Mouse (Mus musculus) ES-Bruce4 (cell line): Measurements from ENCODE around the gene Sumo3. TPM values are rescaled to one million over a fixed set of nuclear protein-coding genes. Genes with fewer than 3 reads are reported as not detected.

Experiments
- H3K27ac ChIP-seq: 2 replicates; pipeline ENCODE4 v1.5.1; 2012; ENCODE audit warnings: low read length, inconsistent platforms; ENCODE audit not compliant: insufficient read depth
- H3K27me3 ChIP-seq: 2 replicates; pipeline ENCODE4 v1.6.1; 2012; ENCODE audit warnings: mild to moderate bottlenecking, low read length, inconsistent platforms; ENCODE audit not compliant: control insufficient read depth, poor library complexity, insufficient read depth, severe bottlenecking
- H3K36me3 ChIP-seq: 2 replicates; pipeline ENCODE4 v1.6.1; 2012; ENCODE audit warnings: inconsistent platforms, mild to moderate bottlenecking, low read length, moderate library complexity; ENCODE audit not compliant: control insufficient read depth, poor library complexity, insufficient read depth, severe bottlenecking
- H3K4me1 ChIP-seq: one replicate; pipeline ENCODE4 v1.8.1; 2011; ENCODE audit warnings: low read length; ENCODE audit not compliant: control insufficient read depth, insufficient read depth
- H3K4me3 ChIP-seq: 2 replicates; pipeline ENCODE4 v1.5.1; 2011; ENCODE audit warnings: low read depth, mild to moderate bottlenecking, low read length
- H3K9ac ChIP-seq: 2 replicates; pipeline ENCODE4 v1.6.1; 2012; ENCODE audit warnings: low read depth, mild to moderate bottlenecking, inconsistent platforms; ENCODE audit not compliant: poor library complexity, severe bottlenecking
- H3K9me3 ChIP-seq: replicated peaks from 2 replicates; pipeline ENCODE4 v1.6.1; 2012; ENCODE audit warnings: mild to moderate bottlenecking, low read length, inconsistent platforms; ENCODE audit not compliant: control insufficient read depth, poor library complexity, insufficient read depth, severe bottlenecking
- CTCF ChIP-seq: IDR thresholded peaks from one replicate; pipeline ENCODE4 v1.8.1; 2011; ENCODE audit warnings: low read depth, low read length
- EP300 ChIP-seq: IDR thresholded peaks from 2 replicates; pipeline ENCODE4 v1.6.1; 2011; ENCODE audit warnings: low read depth, low read length; ENCODE audit not compliant: insufficient read depth
- POLR2A ChIP-seq: IDR thresholded peaks from one replicate; pipeline ENCODE4 v1.8.1; 2011; ENCODE audit warnings: low read length; ENCODE audit not compliant: insufficient read depth
- polyA plus RNA-seq: library from polyadenylated mRNA; stranded (reverse); fragments of >200 nt; gene quantifications from 2 replicates; pipeline ENCODE4 v1.2.4, GENCODE M21; 2011; ENCODE audit warnings: low read depth; ENCODE audit not compliant: missing spikeins, insufficient read depth, insufficient read length

Gene Sumo3
- polyA plus RNA-seq, 1 experiment, result 218 TPM

- no peak overlapping the region for H3K27ac ChIP-seq
- no peak overlapping the region for H3K4me3 ChIP-seq
- H3K27me3 ChIP-seq, result no peaks in the 10 kb centered on the region
- H3K9me3 ChIP-seq, result no peaks in the 10 kb centered on the region
- TF ChIP-seq EP300 (no peak), CTCF (no peak), POLR2A (no peak)
- H3K36me3 ChIP-seq, result peaks cover 11% of the 10 kb centered on the region; the same call in 1 of the 2 replicates
- H3K9ac ChIP-seq, result no peak overlapping the region
- peaks cover 8% of the 10 kb centered on the region for H3K4me1 ChIP-seq
Measured at GRCm38 (mm10) chr10:77647461-77647860, 41.6 kb downstream of the Sumo3 start.

DNA sequence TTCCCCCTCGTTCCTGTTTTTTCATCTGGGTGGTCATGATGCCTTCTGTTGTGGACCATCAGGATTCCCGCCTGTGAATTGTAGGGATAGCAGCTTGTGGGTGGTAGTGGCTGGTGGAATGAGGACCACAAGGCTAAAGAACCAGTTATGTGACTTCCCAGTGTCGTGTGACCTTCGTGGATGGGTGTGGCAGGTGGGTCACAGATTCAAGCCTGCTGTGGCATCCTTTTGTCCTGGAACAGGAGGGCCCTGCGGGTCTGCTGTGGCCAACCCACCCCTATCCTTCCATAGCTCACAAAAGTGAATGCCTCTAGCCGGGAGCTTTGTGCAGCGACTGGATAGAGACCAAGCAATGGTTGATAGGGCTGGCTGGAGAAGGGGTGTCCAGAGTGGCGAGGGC is 42.0 kb downstream of the Sumo3 start:
- Histone ChIP-seq H3K4me3 (no peak overlapping the region), H3K9ac (no peak overlapping the region), H3K9me3 (no peaks in the 10 kb centered on the region), H3K27me3 (no peaks in the 10 kb centered on the region), H3K4me1 (peaks cover 8% of the 10 kb centered on the region), H3K27ac (no peak overlapping the region), H3K36me3 (peaks cover 9% of the 10 kb centered on the region; the same call in 1 of the 2 replicates)
- TF ChIP-seq EP300 (0 out of 2 replicates have a peak, but pooled peaks have one; percentile 59), CTCF (no peak)

GRCm38 (mm10) chr10:77652046-77652445 is 46.1 kb downstream of the Sumo3 start:
- Histone ChIP-seq H3K9ac (no peak overlapping the region), H3K4me3 (no peak overlapping the region), H3K27ac (no peak overlapping the region), H3K27me3 (no peaks in the 10 kb centered on the region), H3K9me3 (no peaks in the 10 kb centered on the region), H3K36me3 (no peaks in the 10 kb centered on the region), H3K4me1 (peaks cover 8% of the 10 kb centered on the region)
- TF ChIP-seq POLR2A (no peak), EP300 (no peak), CTCF (no peak)

- Histone ChIP-seq H3K9ac (no peak overlapping the region), H3K27ac (no peak overlapping the region), H3K36me3 (no peaks in the 10 kb centered on the region), H3K9me3 (no peaks in the 10 kb centered on the region), H3K27me3 (no peaks in the 10 kb centered on the region), H3K4me3 (no peak overlapping the region), H3K4me1 (no peaks in the 10 kb centered on the region)
- TF ChIP-seq POLR2A (no peak), CTCF (no peak), EP300 (no peak)
Measured at GRCm38 (mm10) chr10:77658286-77658994, 52.5 kb downstream of the Sumo3 start.

DNA sequence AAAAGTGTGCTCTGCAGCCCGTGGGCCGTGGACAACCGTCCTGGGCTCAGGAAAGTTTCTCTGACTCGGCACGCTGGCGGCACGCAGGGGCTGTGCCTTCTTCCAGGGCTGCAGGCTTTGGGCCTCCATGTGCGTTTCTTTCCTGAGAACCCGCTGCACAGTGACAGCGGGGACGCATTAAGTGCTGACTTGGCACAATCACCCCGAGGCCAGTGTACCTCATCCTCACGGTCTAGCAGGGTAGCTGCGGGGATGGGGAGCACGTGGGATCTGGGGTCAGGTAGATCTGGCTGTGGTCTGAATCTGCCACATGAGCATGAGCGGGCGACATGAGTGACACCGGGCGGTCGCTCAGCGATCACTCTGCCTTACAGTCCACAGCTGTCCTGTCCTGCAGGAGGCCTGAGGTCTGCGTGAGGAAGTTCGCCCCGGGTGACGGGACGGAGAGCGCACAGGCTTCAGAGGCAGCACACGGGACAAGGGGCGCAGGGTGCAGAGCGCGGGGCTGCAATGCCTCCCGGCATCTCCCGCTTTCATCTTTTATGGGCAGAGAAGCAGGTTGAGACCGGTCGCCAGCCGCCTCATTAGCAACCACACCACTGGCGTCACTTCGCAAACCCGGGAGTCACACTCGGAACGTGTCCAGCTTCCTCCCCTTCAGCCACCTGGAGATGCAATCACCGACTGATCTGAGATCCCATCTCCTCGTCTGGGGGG is 58.2 kb downstream of the Sumo3 start:
- Histone ChIP-seq H3K4me3 (peak overlapping the region; percentile 63), H3K4me1 (no peaks in the 10 kb centered on the region), H3K27me3 (no peaks in the 10 kb centered on the region), H3K9ac (no peak overlapping the region), H3K27ac (no peak overlapping the region), H3K9me3 (no peaks in the 10 kb centered on the region), H3K36me3 (no peaks in the 10 kb centered on the region)
- TF ChIP-seq POLR2A, result no peak

- Histone ChIP-seq H3K9ac (no peak overlapping the region), H3K4me1 (no peaks in the 10 kb centered on the region), H3K36me3 (no peaks in the 10 kb centered on the region), H3K27ac (no peak overlapping the region), H3K27me3 (no peaks in the 10 kb centered on the region), H3K9me3 (no peaks in the 10 kb centered on the region), H3K4me3 (no peak overlapping the region)
- no peak for TF ChIP-seq EP300
- TF ChIP-seq POLR2A, result no peak
- TF ChIP-seq CTCF, result no peak
Measured at GRCm38 (mm10) chr10:77666342-77666741, 60.4 kb downstream of the Sumo3 start.
